Mouse (Mus musculus) MEL (cell line): ENCODE measurements around the gene Baiap2l1. TPM values are rescaled to one million over a fixed set of nuclear protein-coding genes. Genes with fewer than 3 reads are reported as not detected.

Experiments
- DNase-seq: peaks from one replicate; pipeline ENCODE4 v3.0.0; 2011; ENCODE audit warnings: low read depth, low spot score
- H3K27ac ChIP-seq: 2 replicates; pipeline ENCODE4 v1.5.1; 2012; ENCODE audit warnings: low read depth, mild to moderate bottlenecking, control low read depth, low read length, moderate library complexity; ENCODE audit not compliant: control insufficient read depth
- H3K27me3 ChIP-seq, 2 experiments: fragments of 150-350 bp in 1 of 2; sonication (generic) in 1 of 2; 2 replicates each; pipeline ENCODE4 v1.6.1; 2012; ENCODE audit warnings: low read length in 2 of 2, mild to moderate bottlenecking in 2 of 2, improper control_type of control experiment in 1 of 2, moderate library complexity in 1 of 2; ENCODE audit not compliant: insufficient read depth in 2 of 2, control insufficient read depth in 1 of 2
- H3K36me3 ChIP-seq, 2 experiments: 2 replicates each; pipeline ENCODE4 v1.6.1; 2012 to 2014; ENCODE audit warnings: low read length in 2 of 2, improper control_type of control experiment in 1 of 2, inconsistent platforms in 1 of 2, mild to moderate bottlenecking in 1 of 2; ENCODE audit not compliant: insufficient read depth in 2 of 2, control insufficient read depth in 1 of 2
- H3K4me1 ChIP-seq, 2 experiments: fragments of 150-350 bp in 1 of 2; sonication (generic) in 1 of 2; 2 replicates each; pipeline ENCODE4 v1.6.1; 2012; ENCODE audit warnings: low read length in 2 of 2, improper control_type of control experiment in 1 of 2, mild to moderate bottlenecking in 1 of 2; ENCODE audit not compliant: insufficient read depth in 2 of 2, control insufficient read depth in 1 of 2
- H3K4me3 ChIP-seq, 2 experiments: fragments of 150-350 bp in 1 of 2; sonication (generic) in 1 of 2; 2 replicates each; pipeline ENCODE4 v1.5.1; 2012; ENCODE audit warnings: low read depth in 2 of 2, low read length in 2 of 2, mild to moderate bottlenecking in 2 of 2, moderate library complexity in 2 of 2, control low read depth in 1 of 2, improper control_type of control experiment in 1 of 2; ENCODE audit not compliant: control insufficient read depth in 1 of 2, insufficient read depth in 1 of 2
- H3K79me2 ChIP-seq: 2 replicates; pipeline ENCODE4 v1.6.1; 2012; ENCODE audit warnings: mild to moderate bottlenecking, low read length, moderate library complexity; ENCODE audit not compliant: control insufficient read depth, poor library complexity, insufficient read depth
- H3K9ac ChIP-seq: 2 replicates; pipeline ENCODE4 v1.6.1; 2012; ENCODE audit warnings: low read depth, mild to moderate bottlenecking, control low read depth, low read length, moderate library complexity; ENCODE audit not compliant: control insufficient read depth, poor library complexity, severe bottlenecking
- H3K9me3 ChIP-seq: fragments of 150-350 bp; sonication (generic); replicated peaks from 2 replicates; pipeline ENCODE4 v1.6.1; 2012; ENCODE audit warnings: mild to moderate bottlenecking, low read length, improper control_type of control experiment, moderate library complexity; ENCODE audit not compliant: insufficient read depth
- CHD1 ChIP-seq: IDR thresholded peaks from 2 replicates; pipeline ENCODE4 v1.6.1; 2012; ENCODE audit warnings: low read depth, mild to moderate bottlenecking, inconsistent platforms, low read length, improper control_type of control experiment
- CHD2 ChIP-seq: IDR thresholded peaks from 2 replicates; pipeline ENCODE4 v1.6.1; 2011; ENCODE audit warnings: low read length, improper control_type of control experiment
- CTCF ChIP-seq, 3 experiments: IDR thresholded peaks in 2 of 3; conservative IDR thresholded peaks in 1 of 3; 2 replicates each; pipeline ENCODE4 v1.5.1; 2011 to 2012; ENCODE audit warnings: low read length in 3 of 3, low read depth in 2 of 3, mild to moderate bottlenecking in 2 of 3, improper control_type of control experiment in 1 of 3, inconsistent platforms in 1 of 3, mixed read lengths in 1 of 3, moderate library complexity in 1 of 3; ENCODE audit not compliant: control insufficient read depth in 1 of 3, insufficient read depth in 1 of 3, poor library complexity in 1 of 3, severe bottlenecking in 1 of 3
- E2F4 ChIP-seq: IDR thresholded peaks from 2 replicates; pipeline ENCODE4 v1.6.1; 2011; ENCODE audit warnings: low read depth, low read length, improper control_type of control experiment, borderline replicate concordance
- ETS1 ChIP-seq: IDR thresholded peaks from 2 replicates; pipeline ENCODE4 v1.6.1; 2012; ENCODE audit warnings: low read depth, mild to moderate bottlenecking, inconsistent platforms, low read length, improper control_type of control experiment, moderate library complexity
- GATA1 ChIP-seq: IDR thresholded peaks from 2 replicates; pipeline ENCODE4 v1.6.1; 2011; ENCODE audit warnings: low read depth, low read length, improper control_type of control experiment
- KAT2A ChIP-seq: conservative IDR thresholded peaks from 2 replicates; pipeline ENCODE4 v1.6.1; 2012; ENCODE audit warnings: low read depth, low read length, improper control_type of control experiment, inconsistent platforms
- MAFK ChIP-seq: IDR thresholded peaks from 2 replicates; pipeline ENCODE4 v1.6.1; 2011; ENCODE audit warnings: low read depth, mild to moderate bottlenecking, low read length, improper control_type of control experiment, borderline replicate concordance
- MAX ChIP-seq: IDR thresholded peaks from 2 replicates; pipeline ENCODE4 v1.6.1; 2011; ENCODE audit warnings: low read length, improper control_type of control experiment
- MEF2A ChIP-seq: IDR thresholded peaks from 2 replicates; pipeline ENCODE4 v1.6.1; 2014; ENCODE audit warnings: low read depth, mild to moderate bottlenecking, inconsistent platforms, low read length, improper control_type of control experiment; ENCODE audit not compliant: poor library complexity, insufficient replicate concordance, severe bottlenecking; ENCODE audit errors: extremely low read depth
- MXI1 ChIP-seq: IDR thresholded peaks from 2 replicates; pipeline ENCODE4 v1.6.1; 2011; ENCODE audit warnings: mild to moderate bottlenecking, low read depth, low read length, improper control_type of control experiment
- MYB ChIP-seq: IDR thresholded peaks from 2 replicates; pipeline ENCODE4 v1.6.1; 2011; ENCODE audit warnings: mild to moderate bottlenecking, low read depth, low read length, improper control_type of control experiment
- RAD21 ChIP-seq: IDR thresholded peaks from 2 replicates; pipeline ENCODE4 v1.6.1; 2011; ENCODE audit warnings: mild to moderate bottlenecking, low read depth, low read length, improper control_type of control experiment
- RCOR1 ChIP-seq: IDR thresholded peaks from 2 replicates; pipeline ENCODE4 v1.6.1; 2012; ENCODE audit warnings: low read depth, mild to moderate bottlenecking, inconsistent platforms, low read length, improper control_type of control experiment
- SMC3 ChIP-seq: IDR thresholded peaks from 2 replicates; pipeline ENCODE4 v1.6.1; 2011; ENCODE audit warnings: low read depth, low read length, improper control_type of control experiment
- TCF12 ChIP-seq: IDR thresholded peaks from 2 replicates; pipeline ENCODE4 v1.6.1; 2014; ENCODE audit warnings: low read depth, mild to moderate bottlenecking, inconsistent platforms, low read length, improper control_type of control experiment, moderate library complexity
- ZNF384 ChIP-seq: IDR thresholded peaks from 2 replicates; pipeline ENCODE4 v1.6.1; 2012; ENCODE audit warnings: low read depth, mild to moderate bottlenecking, inconsistent platforms, low read length, improper control_type of control experiment
- polyA plus RNA-seq, 2 experiments: library from polyadenylated mRNA; stranded (reverse) in 1 of 2; unstranded in 1 of 2; fragments of >175 nt in 1 of 2; fragments of >200 nt in 1 of 2; gene quantifications; 2 replicates each; pipeline versions ENCODE4 v1.2.1 to v1.2.4; 2012; ENCODE audit warnings: low replicate concordance in 2 of 2, low read depth in 1 of 2; ENCODE audit not compliant: insufficient read length in 2 of 2, insufficient read depth in 1 of 2, missing spikeins in 1 of 2
- total RNA-seq: library from RNA; depleted of rRNA; stranded (reverse); fragments of 300-350 nt; gene quantifications from 2 replicates; pipeline ENCODE4 v1.2.3, GENCODE M21; 2012

The Baiap2l1 gene
- total and polyA plus RNA-seq, 3 experiments, result 0.06 TPM; not detected in 2

DNA sequence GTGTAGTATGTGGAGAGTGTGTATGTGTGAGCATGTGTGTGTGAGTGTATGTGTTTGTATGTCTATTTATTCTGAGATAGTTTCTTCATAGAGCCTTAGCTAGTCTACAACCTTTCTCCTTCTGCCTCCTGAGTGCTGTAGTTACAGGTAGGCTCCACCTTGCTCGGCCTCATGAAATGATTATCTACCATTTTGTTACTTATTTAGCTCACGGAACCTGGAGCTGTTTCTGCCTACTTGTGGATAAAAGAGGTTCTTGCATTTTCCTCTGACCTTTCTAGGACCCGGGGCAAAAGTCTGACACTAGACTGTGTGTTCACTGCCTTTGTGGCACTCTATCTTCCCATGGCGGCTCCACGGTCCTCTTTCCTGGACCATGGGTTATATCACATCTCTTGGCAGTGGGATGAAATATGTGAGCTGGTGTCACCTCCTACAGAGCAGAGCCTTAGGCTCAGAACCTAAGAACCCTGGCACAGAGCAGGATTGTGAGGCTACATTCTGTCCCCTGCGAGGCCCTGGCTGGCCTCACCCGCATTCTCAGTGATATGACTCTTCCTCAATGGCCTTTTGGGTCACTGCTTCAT, 113.9 kb downstream of the Baiap2l1 start, which contains the start of gene Bri3:
Gene Bri3 (plus strand): TSS at position 537 of the 587 bp plus-strand sequence.
- Histone ChIP-seq H3K79me2 (no peaks in the 10 kb centered on the region), H3K27ac (no peak within 1 kb of the TSS), H3K4me1 (peaks cover 5 to 19% of the 10 kb centered on the region in 2 experiments), H3K27me3 (no peaks in the 10 kb centered on the region), H3K9me3 (no peaks in the 10 kb centered on the region), H3K4me3 (no peak within 1 kb of the TSS), H3K36me3 (peaks cover 0 to 11% of the 10 kb centered on the region in 2 experiments; a peak in 2 of 4 replicates), H3K9ac (no peak within 1 kb of the TSS)
- DNase-seq, result no peak
- TF ChIP-seq RCOR1 (no peak), SMC3 (no peak), GATA1 (no peak), MAFK (no peak), MXI1 (no peak), ETS1 (no peak), CHD2 (no peak), TCF12 (no peak), RAD21 (no peak), CTCF (IDR thresholded peaks at IDR 0.05 in 2 of 3, conservative IDR thresholded peaks at IDR 0.05 in 1 of 3; ENCODE audit: control insufficient read depth in 1 of 3, insufficient read depth in 1 of 3, low read depth in 2 of 3, low read length in 3 of 3, poor library complexity in 1 of 3, severe bottlenecking in 1 of 3) (no peak)

DNA sequence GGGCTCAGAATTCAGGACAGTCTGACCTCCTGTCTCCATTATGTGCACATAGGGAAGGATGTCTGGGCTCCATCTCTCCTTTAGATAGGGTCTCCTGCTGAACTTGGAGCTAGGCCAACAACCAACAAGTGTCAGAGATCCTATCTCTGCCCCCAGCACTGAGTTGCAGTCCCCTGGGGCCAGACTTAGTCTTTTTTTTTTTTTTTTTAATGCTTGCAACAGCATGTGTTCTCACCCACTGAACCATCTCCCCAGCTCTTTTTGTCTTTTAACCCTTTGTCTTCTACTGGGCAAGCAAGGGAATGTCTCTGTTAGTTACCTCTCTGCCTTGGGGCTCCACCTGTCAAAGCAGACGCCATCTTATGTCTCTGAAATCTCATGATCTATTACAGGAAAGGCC, 118.9 kb downstream of the Baiap2l1 start:
- Histone ChIP-seq H3K79me2 (no peaks in the 10 kb centered on the region), H3K36me3 (peaks cover 0 to 7% of the 10 kb centered on the region in 2 experiments; a peak in 2 of 4 replicates), H3K9ac (no peak overlapping the region), H3K9me3 (no peaks in the 10 kb centered on the region), H3K4me3 (no peak overlapping the region), H3K27ac (no peak overlapping the region), H3K27me3 (no peaks in the 10 kb centered on the region), H3K4me1 (peaks cover 0 to 20% of the 10 kb centered on the region in 2 experiments; a peak in 2 of 4 replicates)
- TF ChIP-seq E2F4 (no peak), ZNF384 (peak; percentile 85), MYB (no peak), CHD1 (no peak), KAT2A (no peak), MAX (no peak), MXI1 (no peak), GATA1 (0 out of 2 replicates have a peak, but pooled peaks have one; percentile 13), MEF2A (no peak)
- no peak for DNase-seq
